Mouse (Mus musculus) heart, postnatal 14 days (tissue): Measurements from ENCODE around the gene Lpp. TPM values are rescaled to one million over a fixed set of nuclear protein-coding genes. Genes with fewer than 3 reads are reported as not detected.

Experiments used
- DNase-seq, 2 experiments: peaks; one replicate each; pipeline ENCODE4 v3.0.0; 2021 to 2022
- intact Hi-C: fragments of 180-260 bp; cut with DNase I; formaldehyde crosslinking; loops from one replicate; pipeline ENCODE4 v1.15.1; 2025
- total RNA-seq, 2 experiments: library from RNA; stranded (reverse); gene quantifications; 2 replicates each; pipeline ENCODE4 v1.2.3; 2021

The Lpp gene
- total RNA-seq, 2 experiments from 2014 or later: 46.8 to 47.5 TPM

DNA sequence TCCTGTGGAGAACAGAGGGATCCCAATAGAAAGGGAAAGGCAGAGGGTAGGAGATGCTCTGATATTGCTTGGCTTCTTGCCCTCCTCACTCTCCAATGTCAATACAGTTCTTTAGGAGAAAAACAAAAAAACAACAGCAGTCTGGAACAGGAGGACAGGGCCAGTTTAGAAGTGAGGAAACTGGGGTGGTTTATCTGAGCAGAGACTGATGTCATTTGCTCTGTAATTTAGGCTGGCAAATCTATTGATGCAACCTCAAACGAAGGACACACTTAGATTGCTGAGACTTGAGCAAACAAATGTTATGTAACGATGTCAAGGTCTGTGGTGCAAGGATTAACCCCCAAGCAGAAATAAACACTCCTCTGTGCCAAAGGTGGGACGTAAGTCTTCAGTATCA lies 123.7 kb downstream of the Lpp start:
- no peak for DNase-seq
- intact Hi-C loops: loop anchor here (5.0 kb wide), 1 partner anchor 35 kb away; no protein-coding TSS in a partner anchor

DNA sequence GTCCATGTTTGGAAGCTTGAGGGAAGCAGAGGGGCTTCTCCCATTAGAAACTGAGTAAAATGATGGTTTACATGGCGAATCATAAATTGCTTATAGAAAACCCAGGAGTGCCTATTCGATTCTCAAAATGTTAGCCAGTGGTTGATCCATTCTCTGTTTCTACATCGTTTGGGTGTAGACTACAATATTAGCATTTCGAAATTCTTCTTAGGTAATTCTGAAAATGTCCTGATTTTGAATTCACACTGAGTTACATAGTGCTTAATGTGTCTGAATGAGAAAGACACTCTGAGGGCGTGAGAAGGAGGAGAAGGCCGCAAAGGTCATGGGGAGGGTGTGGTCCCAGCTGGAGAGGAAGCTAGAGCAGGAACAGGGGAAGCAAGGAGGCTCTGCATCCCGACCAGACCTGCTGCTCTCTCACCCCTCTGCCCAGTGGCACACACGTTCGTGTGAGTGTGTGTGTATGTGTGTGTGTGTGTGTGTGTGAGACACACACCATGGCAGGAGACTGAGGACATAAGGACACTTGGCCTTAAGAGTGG lies 124.3 kb downstream of the Lpp start:
- intact Hi-C loops: loop anchor here (5.0 kb wide), 1 partner anchor 35 kb away; no protein-coding TSS in a partner anchor
- DNase-seq: peak in 1 of 2 experiments; percentile 18

DNA sequence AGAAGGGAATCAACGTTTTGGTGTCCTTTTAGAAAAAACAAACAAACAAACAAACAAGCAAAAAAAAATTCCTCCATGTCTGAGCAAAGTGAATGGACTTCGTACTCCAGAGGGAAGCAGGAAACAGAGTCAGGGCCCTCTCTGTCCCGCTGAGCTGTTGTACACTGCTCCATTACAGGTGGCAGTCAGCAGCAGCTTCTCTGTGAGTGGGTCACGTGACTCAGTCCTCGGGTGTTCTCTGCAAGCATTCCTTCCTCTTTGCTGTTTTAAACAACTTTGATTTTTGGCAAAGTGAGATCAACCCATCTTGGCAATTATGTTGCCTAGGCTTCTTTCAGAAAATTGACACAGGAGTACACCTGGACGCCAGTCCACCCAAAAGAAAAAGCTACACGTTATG lies 125.5 kb downstream of the Lpp start:
- intact Hi-C loops: loop anchor here (5.0 kb wide), 1 partner anchor 34 kb away; no protein-coding TSS in a partner anchor

DNA sequence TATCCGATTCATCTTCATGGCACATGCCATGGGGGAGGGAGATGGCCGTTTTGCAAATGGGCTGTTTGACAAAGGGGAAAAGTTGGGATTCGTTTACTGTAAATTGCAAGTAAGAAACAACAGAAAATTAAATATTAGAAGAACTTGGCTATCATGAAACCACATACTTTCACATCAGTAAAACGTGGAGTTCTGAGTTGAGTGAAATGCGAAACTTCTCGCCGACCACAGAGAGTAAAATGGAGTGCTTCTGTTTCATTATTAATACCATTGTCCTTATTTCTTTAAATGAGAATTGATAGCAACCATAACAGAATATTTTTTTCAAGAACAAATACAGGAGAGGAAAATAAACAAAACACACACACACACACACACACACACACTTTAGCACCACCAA lies 133.9 kb downstream of the Lpp start:
- no peak for DNase-seq
- intact Hi-C loops: no loop called here

More for the DNA sequence above, 125.5 kb downstream of the Lpp start:
- no peak for DNase-seq

DNA sequence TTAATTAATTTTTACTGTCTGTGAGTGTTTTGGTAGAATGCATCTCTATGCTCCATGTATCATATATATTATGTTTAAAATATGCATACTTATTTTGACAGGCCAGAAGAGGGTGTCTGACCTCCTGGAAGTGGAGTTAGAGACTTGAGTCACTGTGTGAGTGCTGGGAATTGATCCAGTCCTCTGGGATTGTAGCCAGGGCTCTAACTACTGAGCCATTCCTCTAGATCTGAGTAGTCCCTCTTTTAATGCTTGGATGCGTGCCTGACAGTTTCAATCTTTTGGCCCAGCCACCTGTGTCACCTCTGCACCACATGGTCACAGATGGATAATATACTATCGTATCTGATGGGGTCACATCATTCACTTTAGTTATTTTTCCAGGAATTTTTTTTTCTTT lies 138.4 kb downstream of the Lpp start:
- DNase-seq: no peak
- intact Hi-C loops: no loop called here

DNA sequence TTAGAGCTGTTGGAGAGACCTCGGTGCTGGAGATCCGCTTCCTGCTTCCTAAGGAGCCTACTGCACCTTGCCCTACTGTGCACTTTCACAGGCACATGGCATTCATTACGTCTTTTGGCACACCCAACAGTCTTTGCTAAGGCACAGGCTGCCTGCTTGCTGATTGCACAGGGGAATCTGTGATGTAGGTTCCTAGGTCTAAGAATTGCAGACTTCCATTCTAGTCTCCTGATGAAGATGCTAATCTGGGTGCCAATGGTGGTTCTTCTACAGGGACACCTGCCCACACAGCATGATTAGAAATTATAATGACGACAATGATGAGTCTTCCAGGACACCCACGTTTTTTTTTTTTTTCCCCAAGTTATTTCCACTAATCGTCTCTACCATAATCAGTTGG lies 141.9 kb downstream of the Lpp start:
- no peak for DNase-seq
- intact Hi-C loops: no loop called here

DNA sequence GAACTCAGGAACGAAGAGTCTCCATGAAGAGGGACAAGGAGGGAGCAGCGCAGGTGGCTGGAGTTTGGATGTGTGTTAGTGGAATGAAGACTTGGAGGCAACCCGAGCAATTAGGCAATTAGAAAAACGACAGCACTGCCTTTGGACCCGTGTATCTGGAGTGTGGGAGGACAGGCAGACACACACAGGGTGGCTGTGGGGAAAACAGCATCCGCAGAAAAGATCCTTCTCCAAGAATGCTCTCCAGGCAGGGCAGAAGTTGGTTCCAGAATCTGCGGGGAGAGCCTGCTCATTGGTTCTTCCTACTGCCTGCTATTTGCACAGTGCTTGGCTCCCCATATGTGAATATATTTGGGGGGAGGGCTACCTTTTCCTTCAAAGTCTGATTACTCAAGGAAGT lies 143.0 kb downstream of the Lpp start:
- DNase-seq: no peak
- intact Hi-C loops: no loop called here

DNA sequence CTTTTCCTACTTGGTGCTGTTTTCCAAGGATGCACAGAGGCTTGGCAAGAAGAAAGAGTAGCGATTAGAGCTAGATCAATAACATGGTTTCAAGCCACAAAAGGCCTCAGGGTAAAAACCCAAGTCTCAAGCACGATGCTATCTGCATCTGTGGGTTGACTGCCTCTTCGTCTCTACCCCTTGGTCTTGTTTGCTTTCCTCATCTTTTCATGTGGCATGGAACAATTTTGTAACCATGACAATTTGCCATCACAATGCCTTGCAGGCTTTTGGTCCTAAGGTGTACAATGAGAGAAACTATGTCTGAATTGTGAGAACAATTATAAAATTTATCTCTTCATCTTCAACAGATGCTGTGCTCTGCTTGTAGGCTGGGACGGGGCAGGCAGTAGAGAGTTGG lies 145.7 kb downstream of the Lpp start:
- intact Hi-C loops: no loop called here
- DNase-seq: no peak

DNA sequence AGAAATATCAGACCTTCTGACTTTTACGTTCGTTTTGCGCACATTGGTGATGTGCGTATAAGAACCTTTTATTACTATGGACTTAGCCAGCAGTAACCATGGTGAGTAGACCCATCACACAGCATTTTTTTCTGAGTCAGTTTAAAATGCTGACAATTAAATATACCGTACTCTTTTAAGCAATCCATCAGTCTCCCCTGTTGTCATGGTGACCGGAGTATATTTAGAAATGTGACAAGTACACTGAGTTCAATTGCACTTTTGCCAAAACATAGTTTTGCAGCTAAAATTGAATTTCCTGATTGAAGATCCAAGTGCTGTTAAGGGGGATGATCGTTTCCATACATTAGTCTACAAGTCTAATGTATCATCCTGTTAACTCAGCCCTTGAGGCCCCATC lies 149.6 kb downstream of the Lpp start:
- no peak for DNase-seq
- intact Hi-C loops: no loop called here

DNA sequence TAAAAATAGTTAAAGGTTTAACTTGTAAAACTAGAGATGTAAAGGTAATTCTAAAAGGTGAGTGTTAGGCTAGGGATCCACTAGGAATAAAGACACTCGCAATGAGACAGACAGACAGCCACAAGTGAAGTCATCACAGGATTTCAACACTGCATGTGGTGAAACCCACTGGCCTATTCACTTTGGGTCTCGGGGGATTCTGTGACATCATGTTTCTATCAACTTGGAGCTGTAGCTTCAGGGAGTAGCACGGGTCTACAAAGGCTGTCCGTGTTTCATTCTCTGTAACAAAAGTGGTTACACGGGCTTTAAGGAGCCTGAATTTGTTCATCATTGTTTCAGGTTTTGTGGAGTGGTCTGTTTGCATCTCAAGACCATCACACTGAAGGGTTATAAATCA lies 152.1 kb downstream of the Lpp start:
- intact Hi-C loops: no loop called here
- no peak for DNase-seq

DNA sequence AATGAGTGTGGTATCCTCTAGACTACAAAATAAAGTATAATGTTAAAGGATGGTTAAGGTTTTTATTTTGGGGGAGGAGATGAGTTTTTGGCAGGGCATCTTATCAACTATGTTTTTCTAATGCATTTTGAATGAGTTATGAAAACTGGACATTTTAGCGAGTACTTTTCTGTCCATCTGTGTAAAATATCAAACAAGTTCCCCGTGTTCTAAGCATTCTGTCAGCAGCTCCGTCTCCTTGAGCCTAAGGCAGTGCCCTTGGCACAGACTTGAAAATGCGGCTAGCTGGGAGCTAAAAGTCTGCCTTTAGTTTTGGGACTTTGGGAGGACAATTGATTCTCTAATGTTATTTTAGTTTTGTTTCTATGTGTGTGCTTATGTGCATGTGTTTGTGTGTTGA lies 165.2 kb downstream of the Lpp start:
- DNase-seq: no peak
- intact Hi-C loops: no loop called here

DNA sequence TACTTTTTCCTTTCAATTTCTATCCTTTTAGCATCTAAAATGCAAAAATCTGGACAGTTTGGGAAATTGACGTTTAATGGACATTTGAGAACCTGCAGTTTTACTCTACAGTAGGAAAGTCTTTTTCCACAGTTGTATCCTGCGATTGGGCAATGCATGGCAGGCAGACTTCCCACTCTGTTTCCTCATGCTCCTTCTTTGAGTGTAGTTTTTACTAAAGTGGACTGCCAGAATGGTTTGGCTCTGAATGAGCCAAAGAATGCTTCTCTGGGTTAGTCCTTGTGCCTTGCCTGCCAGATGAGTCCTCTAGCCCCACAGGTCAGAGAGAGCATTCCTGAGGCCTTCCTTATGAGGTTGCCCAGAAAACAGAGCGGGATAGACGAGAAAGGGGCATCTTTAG lies 166.5 kb downstream of the Lpp start:
- peak; percentile 14 to 23 for DNase-seq

DNA sequence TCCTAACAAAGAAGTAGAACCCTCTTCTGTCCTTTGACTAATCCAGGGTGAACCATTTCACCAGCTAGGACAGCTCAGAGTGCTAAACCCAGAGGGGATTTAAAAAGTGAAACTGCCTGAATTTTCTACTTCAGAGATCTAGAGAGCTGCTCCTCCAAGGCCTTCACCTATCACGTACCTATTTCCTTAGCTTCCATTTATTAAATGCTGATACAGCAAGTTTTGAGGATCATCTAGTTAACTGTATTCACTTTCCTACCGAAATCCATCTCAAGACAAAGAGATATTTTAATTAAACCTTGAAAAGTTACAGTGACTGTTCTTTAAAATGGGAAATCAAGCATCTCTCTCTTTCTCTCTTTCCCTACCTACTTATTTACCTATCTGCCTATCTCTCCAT lies 167.7 kb downstream of the Lpp start:
- DNase-seq: no peak
- intact Hi-C loops: no loop called here

More for the DNA sequence above, 166.5 kb downstream of the Lpp start:
- intact Hi-C loops: no loop called here

DNA sequence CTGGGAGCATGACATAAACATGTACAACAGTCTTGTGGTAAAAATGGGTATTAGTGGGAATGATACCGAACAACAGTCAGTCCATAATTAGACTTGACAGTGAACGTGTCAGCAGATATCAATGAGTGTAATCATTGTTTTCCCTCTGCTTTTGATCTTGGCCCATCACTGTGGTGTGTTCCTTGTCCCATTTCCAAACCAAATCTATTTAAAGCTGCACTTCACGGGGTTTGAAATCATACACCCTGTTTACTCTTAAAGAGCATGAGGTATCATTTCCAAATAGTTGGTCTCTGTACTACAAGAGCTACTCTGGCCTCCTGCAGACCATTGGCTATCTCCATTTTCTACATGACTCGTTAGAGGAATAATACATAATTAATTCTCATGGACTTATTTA lies 168.3 kb downstream of the Lpp start:
- no peak for DNase-seq
- intact Hi-C loops: no loop called here

DNA sequence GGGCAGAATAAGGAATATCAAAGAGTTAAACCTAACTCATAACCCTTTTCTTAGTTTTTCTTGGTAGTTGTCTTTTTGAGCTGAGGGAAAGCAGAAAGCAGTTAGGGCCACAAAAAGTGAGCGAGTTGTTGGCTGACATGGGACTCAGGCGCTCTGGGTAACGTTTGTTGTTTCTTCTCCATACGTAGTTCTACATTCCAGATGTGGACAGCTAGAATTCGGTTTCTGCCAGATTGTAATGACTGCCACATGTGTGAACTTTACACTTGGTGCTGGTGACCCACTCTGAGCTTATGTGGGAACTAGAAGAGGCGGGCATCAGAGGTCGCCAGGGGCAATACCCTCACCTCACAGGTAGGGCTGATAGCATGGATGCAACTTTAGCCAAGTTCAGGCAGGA lies 172.0 kb downstream of the Lpp start:
- DNase-seq: no peak
- intact Hi-C loops: no loop called here

DNA sequence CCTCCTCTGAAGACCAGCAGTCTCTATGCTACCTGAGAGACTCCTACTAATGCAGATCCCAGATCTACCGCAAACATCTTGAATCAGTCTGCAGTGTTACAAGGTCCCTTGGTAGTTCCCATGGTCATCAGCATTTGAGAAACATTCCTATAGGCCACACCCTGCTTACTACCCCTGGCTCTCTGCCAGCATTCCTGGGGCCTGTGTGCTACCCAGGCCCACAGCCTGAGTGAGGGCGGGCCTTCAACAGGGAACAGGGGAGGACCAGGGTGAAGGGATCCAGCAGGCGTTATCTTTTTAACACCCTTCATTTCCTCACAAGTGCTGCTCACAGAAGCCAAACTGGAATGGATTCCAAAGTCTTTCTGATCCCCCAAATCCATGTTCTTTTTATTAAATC lies 173.0 kb downstream of the Lpp start:
- peak; percentile 42 for DNase-seq
- intact Hi-C loops: no loop called here

DNA sequence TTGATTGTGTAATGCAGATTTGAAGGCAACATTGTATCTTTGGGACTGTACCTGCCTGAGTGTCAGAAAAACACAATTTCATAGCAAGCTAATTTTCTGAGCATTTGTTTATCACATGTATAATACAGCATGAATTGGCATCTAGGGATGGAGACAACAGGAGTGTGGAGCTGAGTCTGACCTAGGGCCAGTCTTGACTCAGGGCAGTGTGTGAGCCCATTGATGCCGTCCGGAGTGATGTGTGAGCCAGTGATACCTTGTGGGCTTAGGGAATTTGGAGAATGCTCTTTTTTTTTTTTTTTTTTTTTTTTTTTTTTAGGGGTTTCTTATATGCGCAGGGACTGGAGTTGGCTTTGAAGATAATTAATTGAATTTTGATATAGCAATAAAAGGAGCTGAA lies 174.3 kb downstream of the Lpp start:
- no peak for DNase-seq
- intact Hi-C loops: no loop called here

DNA sequence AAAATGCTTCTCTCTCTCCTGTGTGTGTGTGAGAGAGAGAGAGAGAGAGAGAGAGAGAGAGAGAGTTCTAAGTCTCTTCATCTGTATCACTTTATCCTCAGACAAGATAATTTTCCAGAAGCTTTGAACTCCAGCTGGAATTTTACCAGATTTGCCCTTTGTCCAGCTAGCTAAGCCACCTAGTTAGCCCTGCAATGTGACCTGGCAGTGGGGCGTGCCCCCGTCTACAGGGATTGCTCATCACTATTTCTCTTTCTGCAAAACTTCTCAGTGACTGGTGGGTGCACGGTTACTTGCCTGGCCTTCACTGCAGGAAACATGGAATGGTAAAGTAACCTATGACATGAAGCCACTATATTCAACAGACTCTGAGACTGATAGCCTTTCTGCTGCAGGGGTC lies 174.8 kb downstream of the Lpp start:
- no peak for DNase-seq
- intact Hi-C loops: no loop called here

DNA sequence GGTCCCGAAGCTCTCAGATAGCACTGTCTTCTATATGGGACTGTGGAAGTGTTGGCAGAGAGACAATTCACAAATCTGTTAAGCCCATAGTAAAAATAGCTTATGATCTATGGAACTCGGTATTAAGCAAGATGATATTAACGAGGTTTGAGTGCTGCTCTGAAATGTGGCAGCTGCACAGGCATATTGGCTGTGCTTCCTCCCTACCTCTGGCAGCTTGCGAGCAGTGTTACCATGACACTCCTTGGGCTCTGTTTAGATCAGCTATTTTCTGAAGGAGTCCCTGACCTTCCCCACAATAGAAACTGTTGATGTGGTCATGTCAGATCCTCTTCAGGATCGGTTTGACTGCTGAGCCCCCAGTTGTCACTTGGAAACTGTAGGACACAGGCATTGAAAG lies 176.4 kb downstream of the Lpp start:
- peak; percentile 16 to 23 for DNase-seq
- intact Hi-C loops: loop anchor here (10.0 kb wide), 1 partner anchor 495 kb away; no protein-coding TSS in a partner anchor

DNA sequence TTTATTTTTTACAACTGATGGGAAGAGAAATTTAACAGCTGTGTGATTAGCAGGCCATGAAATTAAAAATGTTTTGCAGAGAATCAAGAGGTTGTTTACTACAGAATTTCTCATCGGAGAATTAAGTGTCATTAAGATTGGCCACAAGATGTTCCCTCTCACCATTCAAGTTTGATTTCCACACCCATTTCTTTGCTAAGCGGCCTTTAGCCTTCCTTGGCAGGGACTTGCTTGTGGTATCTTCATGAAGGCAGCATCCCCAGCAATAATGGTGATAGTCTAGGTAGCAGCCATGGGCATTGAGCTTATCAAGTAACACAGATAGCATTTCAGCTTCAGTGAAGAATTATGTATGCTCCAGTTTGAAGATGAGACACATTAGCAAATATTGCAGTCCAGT lies 183.7 kb downstream of the Lpp start:
- intact Hi-C loops: loop anchor here (10.0 kb wide), 1 partner anchor 488 kb away; no protein-coding TSS in a partner anchor
- DNase-seq: no peak

DNA sequence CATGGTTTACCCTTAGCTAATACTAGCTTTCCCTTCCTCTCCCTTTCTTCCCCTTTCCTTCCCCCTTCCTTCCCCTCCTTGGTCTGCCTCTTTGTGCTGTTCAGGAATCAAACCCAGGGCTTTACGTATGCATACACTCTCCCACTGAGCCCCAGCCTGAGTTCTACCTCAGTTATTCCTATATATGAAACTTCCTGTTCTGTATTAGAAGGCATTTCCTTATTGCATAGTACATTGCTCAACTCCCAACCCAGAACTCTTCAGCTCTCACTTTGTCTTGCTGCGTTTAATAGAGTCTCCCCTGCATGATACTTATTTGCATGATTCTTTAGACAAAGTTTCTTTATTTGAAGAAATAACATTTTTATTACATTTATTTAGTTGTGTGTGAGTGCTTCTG lies 184.5 kb downstream of the Lpp start:
- intact Hi-C loops: loop anchor here (10.0 kb wide), 1 partner anchor 487 kb away; no protein-coding TSS in a partner anchor
- no peak for DNase-seq

DNA sequence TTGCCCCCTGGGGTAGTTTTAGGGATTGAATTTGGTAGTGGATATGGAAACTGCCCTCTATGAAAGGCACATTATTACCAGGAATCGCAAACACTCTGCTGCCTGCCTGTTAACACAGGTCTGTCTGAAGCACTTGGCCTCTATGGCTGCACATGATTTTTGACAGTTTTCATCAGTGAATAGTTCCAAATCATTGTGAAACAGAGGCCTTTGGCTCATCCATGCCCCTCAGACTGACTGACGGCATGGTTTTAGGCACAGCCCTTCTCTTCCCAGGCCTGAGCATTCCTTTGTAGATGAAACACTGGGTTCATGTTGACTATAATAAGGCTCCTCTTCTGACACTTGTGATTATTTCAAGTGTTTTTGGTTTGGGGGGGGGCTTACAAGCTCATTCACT lies 189.5 kb downstream of the Lpp start:
- intact Hi-C loops: no loop called here
- DNase-seq: no peak

DNA sequence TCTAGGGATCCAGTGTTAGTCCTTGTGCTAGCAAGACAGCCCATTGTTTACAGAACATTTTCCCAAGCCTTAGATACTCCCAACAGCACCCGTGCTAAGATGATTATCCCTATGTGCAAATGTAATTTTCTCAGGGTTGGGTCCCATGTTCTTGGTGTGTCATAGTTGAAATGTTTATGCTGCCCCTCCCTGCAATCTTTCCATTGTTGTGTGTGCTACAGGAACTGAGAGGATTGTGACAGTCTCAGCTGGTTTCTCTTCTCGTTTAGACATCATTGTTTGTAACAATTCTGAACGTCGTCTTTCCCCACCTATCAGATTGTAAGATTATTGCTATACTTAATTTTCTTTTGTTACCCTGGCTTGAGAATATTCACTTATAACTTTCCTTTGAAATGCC lies 200.2 kb downstream of the Lpp start:
- intact Hi-C loops: no loop called here
- no peak for DNase-seq
